Mouse (Mus musculus): ENCODE measurements around the gene Olfr193.

GRCm38 (mm10) chr16:59071755-59072154, 39.9 kb downstream of the Olfr193 start:
- TF ChIP-seq POLR2A (IDR thresholded peaks at IDR 0.05; ENCODE audit: insufficient read depth, low read depth, low read length) (no peak), CTCF (IDR thresholded peaks at IDR 0.05; ENCODE audit: insufficient read depth, low read depth, low read length) (no peak)

Data from olfactory bulb, adult 2 months (tissue).